Comparison of ENCODE assay signal across 8 mouse cellular contexts in genomic region chr1:162186470-162187351, GRCm38 (mm10).
DNase-seq lines count a peak whose midpoint lies in the region; ATAC-seq and TF ChIP-seq lines count a peak whose summit lies in the region.

No protein-coding gene starts in this region.

- H3K4me3 ChIP-seq in heart, adult 2 months = no peak overlapping the region
- no peak overlapping the region for H3K4me3 ChIP-seq in heart, embryonic 15.5 days
- no peak overlapping the region for H3K4me3 ChIP-seq in limb, embryonic 15.5 days

- ATAC-seq in heart, embryonic 15.5 days (replicated peaks; ENCODE audit: insufficient number of reproducible peaks, insufficient read depth, low FRiP score, low read depth) = 0 out of 2 replicates have a peak, but pooled peaks have one; percentile 48
- peak; percentile 59 for ATAC-seq in limb, embryonic 15.5 days (ENCODE audit: insufficient number of reproducible peaks, low FRiP score, low TSS enrichment, low read depth)

- no peak overlapping the region; the same call in 1 of the 2 replicates for H3K9ac ChIP-seq in heart, adult 2 months (ENCODE audit: low read depth, low read length)
- no peak overlapping the region for H3K9ac ChIP-seq in heart, embryonic 15.5 days
- no peak overlapping the region for H3K9ac ChIP-seq in limb, embryonic 15.5 days

- intact Hi-C loops in heart, adult 2 months (cut with DNase I) = loop anchor here (2.0 kb wide), 2 partner anchors 14 to 30 kb away; no protein-coding TSS in a partner anchor

- peak overlapping the region; percentile 68 for H3K27ac ChIP-seq in heart, adult 2 months
- peak overlapping the region; percentile 77 for H3K27ac ChIP-seq in heart, embryonic 15.5 days
- H3K27ac ChIP-seq in limb, embryonic 15.5 days = peak overlapping the region; percentile 95

- TF ChIP-seq CTCF in heart, adult 2 months (IDR thresholded peaks at IDR 0.05) = no peak

- TF ChIP-seq POLR2A in heart, adult 2 months (IDR thresholded peaks at IDR 0.05; ENCODE audit: insufficient read depth, low read depth, low read length) = no peak

- H3K4me2 ChIP-seq in heart, embryonic 15.5 days = no peak overlapping the region
- peak overlapping the region; percentile 25; the same call in 1 of the 2 replicates for H3K4me2 ChIP-seq in limb, embryonic 15.5 days

- H3K36me3 ChIP-seq in heart, adult 2 months (ENCODE audit: control insufficient read depth, insufficient read depth, low read length) = peaks cover 5% of the 10 kb centered on the region
- no peaks in the 10 kb centered on the region for H3K36me3 ChIP-seq in heart, embryonic 15.5 days
- H3K36me3 ChIP-seq in limb, embryonic 15.5 days = no peaks in the 10 kb centered on the region

- H3K9me3 ChIP-seq in heart, embryonic 15.5 days (replicated peaks) = no peaks in the 10 kb centered on the region
- H3K9me3 ChIP-seq in limb, embryonic 15.5 days = no peaks in the 10 kb centered on the region

- no peak for DNase-seq in heart, adult 2 months
- DNase-seq in heart, postnatal 4 days = no peak
- peak; percentile 54 for DNase-seq in adipocyte (ENCODE audit: low spot score)
- DNase-seq in cerebellum, postnatal 25 days = no peak
- no peak for DNase-seq in spleen, postnatal 10 days (ENCODE audit: low spot score in 2 of 2)
- no peak for DNase-seq in urinary bladder, adult 18-20 months (ENCODE audit: low spot score in 2 of 2)

- H3K79me2 ChIP-seq in heart, adult 2 months (replicated peaks; ENCODE audit: control insufficient read depth, insufficient read depth, low read length) = no peaks in the 10 kb centered on the region

- H3K27me3 ChIP-seq in heart, adult 2 months (ENCODE audit: control insufficient read depth, insufficient read depth, low read length) = no peaks in the 10 kb centered on the region
- H3K27me3 ChIP-seq in heart, embryonic 15.5 days = no peaks in the 10 kb centered on the region
- H3K27me3 ChIP-seq in limb, embryonic 15.5 days = no peaks in the 10 kb centered on the region

- H3K4me1 ChIP-seq in heart, adult 2 months (ENCODE audit: control insufficient read depth, insufficient read depth, low read length) = peaks cover 25% of the 10 kb centered on the region
- peaks cover 29% of the 10 kb centered on the region for H3K4me1 ChIP-seq in heart, embryonic 15.5 days (replicated peaks)
- H3K4me1 ChIP-seq in limb, embryonic 15.5 days = peaks cover 51% of the 10 kb centered on the region

- 37% methylated on average over 7 of the region's 7 CpGs for WGBS in heart, adult 2 months
- WGBS in heart, embryonic 15.5 days = 50% methylated on average over 7 of the region's 7 CpGs
- 11% methylated on average over 7 of the region's 7 CpGs for WGBS in limb, embryonic 15.5 days

- TF ChIP-seq EP300 in heart, adult 2 months (IDR thresholded peaks at IDR 0.05; ENCODE audit: insufficient read depth, low read depth, low read length) = no peak
